Mouse (Mus musculus) liver (tissue): ENCODE results near the gene Prmt7.
A peak's percentile ranks its signal among the peaks of the same experiment; 100 is the strongest.

Source experiments
- DNase-seq: peaks from one replicate; pipeline ENCODE4 v3.0.0-alpha.2; 2020; ENCODE audit warnings: mixed read lengths

Prmt7 gene

DNA sequence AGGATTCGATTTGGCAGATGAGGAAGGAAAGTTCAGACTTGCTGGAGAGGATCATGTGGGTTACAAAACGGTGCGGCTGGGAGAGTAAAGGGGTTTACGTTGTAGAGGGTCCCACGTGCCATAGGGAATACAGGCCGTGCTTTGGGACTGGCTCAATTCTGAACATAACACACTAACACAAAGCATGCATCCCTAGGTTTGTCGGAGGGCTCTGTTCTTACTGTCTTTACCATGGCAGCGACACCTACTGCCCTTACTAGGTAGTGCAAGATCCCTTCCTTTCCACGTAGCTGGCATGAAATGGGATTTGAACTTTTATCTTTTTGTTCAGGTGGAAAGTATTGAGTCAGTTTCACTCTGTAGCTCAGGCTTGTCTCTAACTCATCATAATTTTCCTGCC is 15.9 kb downstream of the Prmt7 start:
- DNase-seq = peak; percentile 52

DNA sequence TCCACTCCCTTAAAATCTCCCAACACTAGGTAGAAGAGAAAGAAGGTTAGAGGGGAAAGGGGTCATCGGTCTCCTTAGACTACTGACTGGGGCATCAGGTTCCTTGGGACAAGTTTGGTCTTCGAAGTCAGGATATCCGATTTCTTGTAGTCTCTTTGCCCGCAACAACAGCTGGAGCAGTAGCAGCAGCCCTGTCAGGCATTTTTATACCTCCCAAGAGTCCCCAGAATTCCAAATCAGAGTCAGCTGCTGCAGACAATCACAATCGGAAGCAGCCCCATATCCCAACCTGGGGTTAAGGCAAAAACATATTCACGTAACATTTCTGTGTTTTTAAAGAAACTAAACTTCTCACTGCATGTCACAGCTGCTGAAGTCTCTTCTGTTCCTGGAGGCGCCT is 20.8 kb downstream of the Prmt7 start:
- no peak for DNase-seq

DNA sequence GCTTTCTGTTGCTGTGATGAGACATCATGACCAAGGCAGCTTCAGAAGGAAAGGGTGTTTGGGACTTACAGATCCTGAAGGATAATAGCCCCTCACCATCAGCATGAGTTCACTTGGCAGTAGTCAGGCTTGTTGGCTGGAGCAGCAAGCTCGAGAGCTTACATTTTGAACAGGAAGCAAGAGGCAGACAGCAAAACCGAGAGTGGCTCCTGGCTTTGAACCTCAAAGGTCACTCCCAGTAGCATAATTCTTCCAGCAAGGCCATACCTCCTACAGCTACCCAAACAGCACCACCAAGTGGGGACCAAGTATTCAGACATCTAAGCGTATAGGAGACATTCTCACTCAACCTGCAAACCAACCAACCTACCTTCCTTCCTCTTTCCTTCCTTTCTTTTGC is 22.0 kb downstream of the Prmt7 start:
- DNase-seq = no peak

DNA sequence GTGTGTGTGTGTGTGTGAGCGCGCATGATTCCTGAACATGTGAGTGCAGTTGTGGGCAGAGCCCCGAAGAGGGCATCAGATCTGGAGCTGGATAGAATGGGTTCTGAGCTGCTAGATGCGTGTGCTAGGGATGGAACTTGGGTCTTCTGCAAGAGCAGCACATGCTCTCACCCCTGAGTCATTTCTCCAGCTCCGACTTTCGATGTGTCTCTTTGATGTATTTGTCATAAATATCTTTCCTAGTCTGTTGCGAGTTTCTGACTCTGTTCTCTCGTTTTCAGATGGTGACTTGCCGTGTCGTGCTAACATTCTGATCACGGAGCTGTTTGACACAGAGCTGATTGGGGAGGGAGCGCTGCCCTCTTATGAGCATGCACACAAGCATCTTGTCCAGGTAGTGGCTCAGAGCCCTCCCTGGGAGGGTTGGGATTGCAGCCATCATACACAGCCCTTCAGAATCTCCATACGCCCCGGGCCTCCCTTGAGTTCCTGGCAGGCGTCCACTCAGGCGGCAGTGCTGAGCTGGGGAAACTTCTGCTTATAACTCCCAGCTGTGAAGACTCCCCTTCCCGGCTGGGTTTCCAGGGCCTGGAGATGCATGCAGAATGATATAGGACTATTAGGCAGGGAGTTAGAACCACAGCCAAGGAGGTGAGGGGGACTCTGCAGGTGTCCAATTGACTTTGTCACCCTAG is 24.0 kb downstream of the Prmt7 start:
- no peak for DNase-seq

DNA sequence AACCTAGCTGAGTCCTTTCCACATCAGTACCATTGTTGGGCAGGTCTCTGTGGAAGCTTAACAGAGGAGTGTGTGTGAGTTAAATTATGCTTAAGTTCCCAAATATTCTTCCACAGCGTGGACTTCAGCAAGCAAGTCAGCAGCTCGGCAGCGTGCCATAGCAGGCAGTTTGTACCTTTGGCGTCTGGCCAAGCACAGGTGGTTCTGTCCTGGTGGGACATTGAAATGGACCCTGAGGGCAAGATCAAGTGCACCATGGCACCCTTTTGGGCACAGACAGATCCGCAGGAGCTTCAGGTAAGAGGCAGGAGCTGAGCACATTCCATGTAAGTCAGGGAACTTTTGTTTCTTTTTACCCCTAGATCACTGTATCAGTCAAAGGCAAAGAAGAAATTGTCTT is 26.4 kb downstream of the Prmt7 start:
- DNase-seq = no peak

DNA sequence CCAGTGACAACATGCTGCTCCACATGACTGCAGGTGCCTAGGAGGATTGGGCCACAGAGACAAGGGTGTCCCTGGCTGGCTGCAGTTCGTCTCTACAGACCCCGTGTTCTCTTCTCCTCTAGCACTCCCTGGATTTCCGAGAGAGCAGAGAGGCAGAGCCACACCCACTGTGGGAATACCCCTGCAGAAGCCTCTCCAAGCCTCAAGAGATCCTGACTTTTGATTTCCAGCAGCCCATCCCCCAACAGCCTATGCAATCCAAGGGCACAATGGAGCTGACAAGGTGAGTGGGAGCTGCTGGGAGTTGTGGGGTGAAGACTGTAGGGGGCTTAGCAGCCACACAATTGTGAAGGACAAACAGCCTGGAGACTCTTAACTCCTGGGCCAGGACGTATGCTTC is 39.5 kb downstream of the Prmt7 start:
- no peak for DNase-seq

DNA sequence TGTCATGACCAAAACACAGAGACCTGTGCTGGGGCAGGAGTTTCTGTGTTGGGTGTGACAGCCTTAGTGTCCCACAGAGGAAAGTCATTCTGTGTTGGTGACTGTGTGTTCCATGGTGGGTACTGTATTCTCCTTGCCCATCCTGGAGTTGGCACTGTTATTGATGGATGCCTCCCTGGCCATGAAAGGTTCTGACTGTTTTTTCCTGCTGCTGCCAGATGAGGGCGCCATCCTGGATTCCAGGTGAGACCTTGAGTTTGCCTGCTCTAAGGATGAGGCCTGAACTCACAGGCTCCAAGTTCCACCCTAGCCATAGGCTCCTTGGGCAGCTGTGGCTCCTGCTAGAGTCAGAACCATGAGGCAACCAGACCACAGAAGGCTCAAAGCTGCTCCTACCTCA is 47.4 kb downstream of the Prmt7 start:
- no peak for DNase-seq

DNA sequence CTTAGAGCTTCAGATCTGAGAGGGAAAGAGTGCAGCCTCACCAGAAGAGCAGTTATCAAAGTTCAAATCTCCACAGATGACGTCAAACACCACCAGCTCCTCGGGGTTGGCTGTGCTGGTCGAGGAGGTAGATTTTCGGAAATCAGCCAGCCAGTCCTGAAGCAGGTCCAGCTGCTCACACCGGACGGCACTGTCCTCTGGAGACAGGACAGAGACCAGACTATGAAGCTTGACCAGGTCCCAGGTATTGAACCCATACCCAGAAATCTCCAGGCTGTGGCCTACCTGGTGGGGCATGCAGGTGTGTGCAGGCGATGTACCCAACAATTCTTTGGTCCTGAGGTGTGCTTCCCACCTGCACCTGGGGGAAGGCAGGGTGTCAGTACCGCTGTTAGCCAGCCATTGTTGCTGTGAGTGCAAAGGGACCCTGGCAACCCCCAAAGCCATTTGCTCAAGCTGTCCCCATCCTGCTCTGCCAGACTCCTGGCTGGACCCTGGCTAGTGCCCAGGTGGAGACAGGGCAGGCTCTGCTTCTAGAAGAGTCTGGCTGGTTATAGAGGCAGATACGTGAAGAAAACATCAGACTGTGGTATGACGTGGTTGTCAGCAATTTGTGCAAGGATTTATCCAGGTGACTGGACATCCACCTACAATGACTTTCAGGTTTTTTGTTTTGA is 49.0 kb downstream of the Prmt7 start:
- DNase-seq = no peak

DNA sequence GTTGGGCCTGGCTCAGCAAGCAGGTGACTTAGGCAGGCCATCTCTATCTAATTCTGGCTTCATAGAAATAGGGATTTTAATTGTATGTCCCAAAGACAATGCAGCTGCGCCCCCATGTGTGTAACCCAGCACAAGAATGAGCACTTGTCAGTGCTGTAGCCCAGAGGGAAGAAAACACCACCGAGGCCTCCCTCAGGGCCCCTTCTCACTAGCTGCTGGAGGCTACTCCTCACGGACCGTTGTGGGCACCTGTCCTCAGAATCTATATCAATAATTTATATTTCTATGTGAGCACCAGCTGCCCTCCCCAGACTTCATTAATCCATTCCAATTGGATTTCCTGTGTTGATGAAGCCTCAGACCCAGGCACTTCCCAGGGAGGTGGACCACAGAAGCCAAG is 50.2 kb downstream of the Prmt7 start:
- DNase-seq = no peak

DNA sequence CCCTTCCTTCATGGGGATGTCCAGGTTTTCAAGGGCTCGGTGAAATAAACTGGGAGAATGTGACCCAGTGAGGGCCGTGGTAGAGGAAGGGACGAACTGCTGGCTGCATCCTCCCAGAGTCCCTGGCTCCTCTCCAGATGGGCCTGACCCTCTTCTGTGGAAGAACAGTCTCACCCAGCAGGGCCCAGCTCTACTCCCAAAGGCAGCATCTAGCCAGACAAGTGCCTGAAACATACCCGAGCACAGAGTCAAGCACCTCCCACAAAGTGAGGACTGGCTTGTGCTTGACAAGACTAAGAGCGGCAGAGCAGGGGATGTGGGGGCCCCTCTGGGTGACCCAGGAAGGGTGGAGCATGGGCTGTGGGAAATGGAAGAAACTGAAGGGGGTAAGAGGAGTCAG is 51.6 kb downstream of the Prmt7 start:
- DNase-seq = no peak

DNA sequence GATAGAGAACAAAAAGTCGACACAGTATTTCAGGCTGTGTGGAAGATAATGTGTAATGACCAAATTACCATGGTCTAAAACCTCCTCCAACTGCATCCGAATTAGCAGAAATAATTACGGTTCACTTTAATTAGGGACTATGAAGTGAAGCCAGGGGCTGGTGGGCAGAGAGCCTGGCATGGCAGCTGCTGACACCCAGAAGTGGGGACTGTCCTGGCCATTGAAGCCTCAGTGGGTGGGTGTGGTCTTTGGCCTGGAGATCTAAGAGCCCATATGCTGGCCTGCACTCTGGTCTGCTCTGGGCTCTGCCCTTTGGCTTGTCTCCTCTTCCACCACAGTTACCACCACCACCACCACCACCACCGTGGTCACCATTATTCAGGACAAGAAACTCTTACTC is 53.2 kb downstream of the Prmt7 start:
- no peak for DNase-seq

DNA sequence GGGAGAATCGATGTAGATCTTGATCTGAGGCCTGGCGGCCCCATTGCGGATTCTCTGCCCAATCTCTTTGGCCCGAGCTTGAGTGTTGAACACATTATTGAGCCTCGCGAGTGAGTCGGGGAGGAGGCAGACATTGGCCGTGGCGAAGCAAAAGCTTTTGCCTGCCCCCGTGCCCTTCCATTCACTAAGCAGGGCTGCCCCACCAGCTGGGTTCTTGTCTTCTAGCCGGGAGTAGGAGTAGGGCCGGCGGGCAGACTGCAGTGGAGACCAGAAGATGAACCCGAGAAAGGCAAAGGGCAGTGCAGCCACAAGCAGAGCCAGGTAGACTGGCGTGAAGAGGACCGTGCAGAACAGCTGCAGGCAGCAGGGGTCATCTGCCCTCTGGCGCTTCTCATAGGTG is 54.7 kb downstream of the Prmt7 start:
- no peak for DNase-seq

DNA sequence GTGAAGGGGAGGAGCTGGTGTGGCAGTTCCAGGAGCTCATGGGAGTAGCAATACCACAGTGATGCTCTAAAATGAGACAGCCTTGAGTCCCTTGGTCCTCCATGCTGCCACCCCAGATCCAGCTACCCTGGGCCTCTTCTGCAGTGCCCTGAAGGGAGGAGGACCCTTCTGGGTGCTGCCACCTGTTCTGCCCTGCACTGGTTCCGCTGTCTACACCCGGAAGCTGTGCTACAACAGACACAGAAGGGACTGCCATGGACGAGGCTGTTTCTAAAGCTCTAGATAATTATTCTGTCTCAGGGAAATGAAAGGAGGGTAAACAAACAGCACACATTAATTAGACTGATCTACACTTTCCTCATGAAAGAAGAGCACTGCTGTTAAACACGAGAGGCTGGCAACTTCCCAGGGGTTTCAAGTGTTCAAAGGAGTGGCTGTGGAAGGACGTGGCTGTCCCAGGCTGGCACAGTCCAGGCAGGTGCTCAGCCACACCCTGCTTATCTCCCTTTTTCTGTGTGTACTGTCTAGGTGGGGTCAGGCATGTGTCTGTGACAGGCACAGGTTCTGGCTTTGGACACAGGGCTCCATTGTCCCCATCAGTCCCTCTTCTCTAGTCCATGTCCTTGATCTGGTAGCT is 58.1 kb downstream of the Prmt7 start:
- no peak for DNase-seq

DNA sequence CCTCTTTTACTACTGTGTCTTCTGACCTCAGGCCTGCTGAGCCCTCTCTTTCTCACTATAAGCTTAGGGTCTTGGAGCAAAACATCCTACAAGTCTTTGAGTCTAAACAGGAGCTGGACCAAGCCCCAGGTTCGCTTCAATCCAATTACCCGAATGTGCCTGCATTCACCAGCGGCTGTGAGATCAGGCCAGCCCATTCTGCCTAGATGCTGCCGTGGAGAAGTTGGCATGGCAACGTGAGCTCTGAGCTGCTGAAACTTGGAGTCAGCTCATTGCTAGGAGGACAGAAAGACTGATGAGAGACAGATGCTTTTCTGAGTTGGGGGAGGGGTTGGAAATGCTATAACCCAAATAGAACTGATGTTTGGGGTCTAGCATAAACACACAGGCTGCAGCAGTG is 60.1 kb downstream of the Prmt7 start:
- DNase-seq = no peak

DNA sequence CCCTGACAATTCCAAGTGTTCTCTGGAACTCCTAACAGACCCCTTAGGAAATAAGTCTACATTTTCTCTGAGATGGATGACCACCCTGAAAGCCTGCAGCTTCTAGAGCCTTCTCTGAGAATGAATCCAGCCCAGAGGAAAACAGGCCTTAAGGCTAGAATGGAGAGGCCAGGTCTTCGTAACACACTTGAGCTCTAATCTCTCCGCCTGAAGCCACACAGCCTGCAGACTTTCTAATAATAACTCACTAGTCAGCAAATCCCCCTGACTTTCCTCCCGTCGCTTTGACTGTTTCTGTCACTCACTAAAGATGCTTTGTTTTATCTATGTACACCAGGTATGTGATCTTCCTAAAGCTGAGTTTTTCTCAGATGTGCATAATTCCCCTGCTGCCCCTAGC is 60.6 kb downstream of the Prmt7 start:
- DNase-seq = no peak

DNA sequence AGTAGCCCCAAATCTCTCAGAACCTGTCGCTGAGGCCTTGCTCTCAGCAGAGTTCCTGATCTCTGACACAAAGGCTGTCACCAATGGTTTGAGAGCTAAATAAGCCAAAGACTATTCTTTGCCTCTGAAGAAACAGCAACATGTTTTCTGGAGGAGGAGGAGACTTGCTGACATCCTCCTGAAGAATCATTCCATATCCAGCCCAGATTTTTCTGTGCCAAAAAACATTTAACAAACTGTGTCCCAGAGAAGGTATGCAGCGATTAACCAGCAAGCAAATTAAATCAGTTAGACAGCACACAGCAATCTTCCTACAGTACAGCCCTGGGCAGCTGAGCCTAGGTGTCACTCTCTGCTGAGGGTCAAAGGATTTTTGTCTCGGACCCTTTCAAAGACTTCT is 62.7 kb downstream of the Prmt7 start:
- no peak for DNase-seq

DNA sequence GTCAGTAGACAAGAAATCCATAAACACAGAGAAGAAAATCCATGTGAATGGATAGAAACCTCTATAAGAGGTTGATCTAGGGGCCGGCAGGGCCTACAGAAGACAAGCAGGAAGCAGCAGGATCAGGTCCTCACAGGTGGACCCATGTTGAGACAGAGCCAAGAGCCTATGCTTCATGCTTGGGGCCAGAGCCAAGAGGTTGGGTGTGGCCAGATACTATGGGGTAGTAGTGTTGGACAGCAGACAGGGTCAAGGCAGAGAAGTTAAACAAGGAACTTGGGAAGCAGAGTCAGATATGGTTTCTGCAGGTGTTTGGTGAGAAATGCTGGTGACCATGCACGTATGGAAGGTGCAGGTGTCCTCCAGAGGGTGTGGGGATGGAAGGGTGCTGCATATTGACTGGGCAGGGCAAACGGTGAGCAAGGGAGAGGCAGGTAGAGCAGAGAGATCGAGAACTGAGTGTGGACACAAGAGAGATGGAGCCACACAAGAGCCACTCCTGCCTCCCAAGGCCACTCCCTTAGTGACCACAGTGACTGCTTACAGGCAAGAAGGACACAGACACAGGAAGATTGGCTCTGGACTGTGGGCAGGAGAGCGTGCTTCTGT is 66.1 kb downstream of the Prmt7 start:
- no peak for DNase-seq

DNA sequence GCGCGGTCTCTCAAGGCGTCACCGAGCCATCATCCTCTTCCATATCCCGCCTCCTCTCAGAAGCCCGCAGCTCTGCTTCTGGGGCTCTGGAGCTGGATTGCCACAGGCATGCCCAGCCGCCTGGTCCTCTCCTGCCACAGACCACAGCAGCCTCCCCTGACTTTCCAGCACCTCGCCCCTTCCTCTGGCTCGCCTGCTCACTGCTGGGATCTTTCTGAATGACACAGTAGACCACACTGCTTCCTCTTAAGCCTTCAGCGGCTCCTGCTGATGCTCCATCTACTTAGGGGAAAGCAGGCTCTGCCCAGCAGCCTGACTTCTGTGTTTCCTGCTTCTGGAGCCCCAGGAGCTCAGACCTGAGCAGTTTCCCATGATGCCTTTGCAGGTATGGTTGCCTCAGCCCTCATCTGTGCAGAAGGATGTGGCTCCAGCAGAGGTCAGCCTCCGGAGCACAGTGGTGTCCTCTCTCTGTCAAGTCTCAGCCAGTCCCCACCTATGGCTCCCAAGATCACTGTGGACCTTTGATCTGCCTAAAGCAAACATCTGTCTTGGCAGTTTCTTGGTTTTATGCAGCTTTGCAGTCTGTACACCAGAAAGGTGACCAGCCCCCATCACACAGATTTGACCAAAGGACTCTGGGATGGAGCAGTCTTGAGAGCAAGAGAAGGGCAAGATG is 67.8 kb downstream of the Prmt7 start:
- DNase-seq = no peak

DNA sequence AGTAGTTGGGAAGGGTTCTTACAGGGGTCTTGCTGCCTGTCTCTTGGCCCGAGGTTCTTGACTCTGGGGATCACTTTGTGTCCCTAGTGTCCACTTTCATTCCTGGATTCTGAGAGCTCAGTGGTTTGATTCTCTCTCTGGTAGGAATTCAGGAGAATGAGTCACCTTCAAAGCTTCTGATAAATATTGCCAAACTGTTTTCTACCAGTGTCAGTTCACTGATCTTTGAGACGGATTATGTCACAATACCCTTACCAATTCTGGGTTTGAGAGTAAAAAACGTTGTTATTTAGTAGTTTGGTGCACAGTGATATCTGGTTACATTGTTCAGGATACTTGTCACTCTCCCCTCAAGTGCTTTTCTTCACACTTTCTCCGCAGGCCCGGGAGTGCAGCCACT is 69.4 kb downstream of the Prmt7 start:
- no peak for DNase-seq

DNA sequence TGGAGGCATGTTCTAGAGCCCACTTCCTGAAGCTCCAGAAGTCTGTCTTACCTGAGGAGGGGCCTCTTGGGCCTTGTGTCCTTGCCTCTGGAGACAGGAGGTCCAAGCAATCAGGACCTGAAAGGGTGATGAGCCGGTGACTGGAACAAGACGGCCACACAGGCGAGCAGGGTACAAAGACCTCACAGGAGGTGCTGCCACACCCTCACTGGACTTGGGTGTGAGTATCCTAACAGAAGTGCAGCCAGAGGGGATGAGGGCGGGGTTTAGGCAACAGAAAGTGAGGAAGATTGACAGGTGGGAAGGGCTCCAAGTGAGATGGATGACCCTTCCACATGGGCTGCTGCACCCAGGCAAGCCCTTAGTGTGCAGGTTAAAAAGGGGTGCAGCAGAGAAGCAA is 70.1 kb downstream of the Prmt7 start:
- DNase-seq = no peak

DNA sequence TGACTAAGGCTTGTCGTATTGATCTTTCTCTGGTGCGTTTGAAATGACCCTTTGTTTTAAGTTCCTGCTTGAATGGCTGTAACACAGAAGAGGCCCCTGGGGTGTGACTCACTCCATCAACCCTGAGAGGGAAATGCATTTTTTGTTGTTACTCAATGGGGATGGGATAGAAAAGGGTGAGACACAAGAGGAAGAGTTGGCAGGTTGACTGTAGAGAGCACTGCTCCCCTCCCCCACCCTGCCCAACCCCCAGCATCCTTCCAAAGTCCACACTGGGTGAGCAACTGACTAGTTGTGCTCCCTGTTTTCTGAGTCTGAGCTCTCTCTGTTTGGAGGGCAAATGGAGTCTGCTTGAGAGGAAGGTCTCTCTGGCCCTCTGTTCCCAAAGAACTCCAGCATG is 76.7 kb downstream of the Prmt7 start:
- peak; percentile 45 for DNase-seq

DNA sequence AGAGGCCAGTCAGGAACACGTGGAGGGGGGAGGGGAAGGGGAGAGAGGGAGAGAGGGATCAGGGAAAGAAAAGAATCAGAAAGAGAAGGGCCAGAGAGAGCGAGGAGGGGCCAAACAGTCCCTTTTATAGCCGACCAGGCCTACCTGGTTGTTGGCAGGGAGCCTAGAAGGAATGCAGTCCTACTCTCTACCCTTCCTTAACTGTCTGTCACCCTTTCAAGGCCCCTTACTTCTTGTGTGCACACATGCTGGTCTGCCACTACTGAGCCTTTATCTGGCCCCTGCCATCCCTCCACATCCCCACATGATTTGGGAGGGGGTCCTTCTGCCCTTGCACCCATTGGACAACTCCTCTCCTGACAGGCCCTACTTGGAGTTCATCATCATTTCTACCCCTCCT is 78.0 kb downstream of the Prmt7 start:
- no peak for DNase-seq

DNA sequence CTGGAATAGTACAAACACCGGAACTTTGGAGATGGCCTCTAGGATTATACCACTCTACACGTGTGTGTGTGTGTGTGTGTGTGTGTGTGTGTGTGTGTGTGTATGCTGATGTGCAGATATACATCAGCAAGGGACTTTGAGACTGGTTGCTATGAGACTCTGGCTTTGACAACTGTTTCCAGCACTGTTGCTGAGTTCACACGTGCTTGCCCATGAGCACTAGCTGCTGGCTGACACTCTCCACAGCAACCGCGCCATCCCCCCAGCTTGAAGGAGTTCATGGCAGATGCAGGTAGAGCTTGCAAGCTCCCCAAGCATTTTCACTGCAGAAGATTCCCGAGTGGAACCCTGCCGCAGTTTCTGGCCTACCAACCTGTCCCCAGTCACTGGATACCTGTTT is 78.7 kb downstream of the Prmt7 start:
- no peak for DNase-seq
